Mouse (Mus musculus): ENCODE measurements around the gene Plekhm2.

DNA sequence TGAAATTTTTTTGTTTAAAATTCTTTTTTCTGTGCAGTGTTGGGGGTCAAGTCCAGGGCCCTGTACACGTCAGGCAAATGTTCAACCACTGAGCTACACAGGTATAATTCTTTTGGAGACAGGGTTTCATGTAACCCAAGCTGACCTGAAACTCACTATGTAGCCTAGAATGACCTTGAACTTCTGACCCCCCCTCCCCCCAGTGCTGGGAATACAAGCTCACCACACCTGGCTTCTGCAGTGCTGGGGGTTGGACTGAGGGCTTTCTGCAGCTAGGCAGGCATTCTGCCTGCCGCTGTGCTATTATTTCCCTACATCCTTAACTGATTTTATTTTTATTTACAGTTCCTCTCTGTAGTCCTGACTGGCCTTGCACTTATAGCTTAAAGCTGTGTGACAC lies 14.3 kb upstream of the Plekhm2 start:
- TF ChIP-seq CTCF (IDR thresholded peaks at IDR 0.05; ENCODE audit: low read depth, low read length) (no peak), POLR2A (IDR thresholded peaks at IDR 0.05; ENCODE audit: insufficient read depth, low read length) (no peak)

All from ES-Bruce4 (cell line).